Mouse (Mus musculus): Measurements from ENCODE around the gene Srgap3.
A peak's percentile ranks its signal among the peaks of the same experiment; 100 is the strongest.
"Not testable (repeated sequence)": the region's sequence is repeated elsewhere in the genome, so short reads cannot be mapped to it uniquely, and the experiment has no call there.

The Srgap3 gene

DNA sequence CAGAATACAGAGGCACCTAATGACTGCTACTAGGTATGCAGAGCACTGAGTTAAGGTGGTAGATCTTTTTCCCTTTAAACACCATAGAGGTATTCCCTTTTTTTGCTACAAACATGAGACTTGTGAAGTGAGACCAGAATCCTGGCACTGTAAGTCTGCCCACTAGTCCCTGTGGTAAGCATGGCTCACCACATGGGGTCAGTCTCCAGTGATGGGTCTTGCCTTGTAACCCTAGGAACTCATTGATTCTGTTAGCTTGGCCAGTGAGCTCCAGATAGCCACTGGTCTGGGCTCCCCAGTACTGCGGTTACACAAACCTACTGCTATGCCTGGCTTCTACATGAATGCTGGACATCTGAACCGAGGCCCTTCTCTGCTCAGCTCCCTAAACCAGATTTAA is 204.8 kb downstream of the Srgap3 start:
- no peak for DNase-seq (ENCODE audit: low spot score)

DNA sequence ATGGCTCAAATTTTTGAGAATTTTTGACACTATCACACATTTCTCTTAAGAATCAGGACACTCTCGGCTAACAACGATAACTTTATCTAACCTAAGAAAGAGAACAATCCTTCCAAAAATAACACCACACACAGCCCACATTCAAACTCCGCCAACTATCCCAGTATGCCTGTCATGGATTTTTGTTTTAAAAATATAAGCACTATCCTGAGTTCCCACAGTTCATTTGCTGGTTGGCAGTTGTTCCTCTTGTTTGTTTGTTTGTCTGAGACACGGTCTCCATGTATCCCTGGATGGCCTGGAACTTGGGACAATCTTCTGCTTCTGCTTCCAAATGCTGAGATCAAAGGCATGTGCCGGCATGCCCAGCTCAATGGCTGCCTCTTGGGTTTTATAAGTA is 205.3 kb downstream of the Srgap3 start:
- DNase-seq (ENCODE audit: low spot score): no peak

DNA sequence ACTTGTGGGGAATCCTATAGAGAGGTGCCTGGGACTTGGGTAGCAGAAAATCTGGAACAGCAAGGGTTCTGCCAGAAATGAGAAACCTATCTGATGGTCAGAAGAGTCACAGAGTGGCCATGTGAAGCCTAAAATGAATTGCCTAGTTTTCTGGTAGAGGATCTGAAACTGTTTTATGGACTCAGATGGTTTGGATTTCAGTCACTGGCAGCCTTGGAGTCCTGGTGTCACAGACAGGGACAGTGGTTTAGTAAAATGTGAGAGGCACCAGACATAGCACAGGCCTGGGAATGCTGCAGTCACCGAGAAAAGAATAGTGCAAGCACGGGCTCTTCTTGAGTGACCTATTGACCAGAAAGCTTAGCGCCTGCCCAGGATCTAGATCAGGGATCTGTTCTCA is 207.4 kb downstream of the Srgap3 start:
- no peak for DNase-seq (ENCODE audit: low spot score)

- DNase-seq (ENCODE audit: low spot score): no peak
These were observed 208.1 kb downstream of the Srgap3 start for GRCm38 (mm10) chr6:112738924-112739323.

- DNase-seq (ENCODE audit: low spot score): no peak
These were observed 210.6 kb downstream of the Srgap3 start for GRCm38 (mm10) chr6:112736471-112736870.

- DNase-seq (ENCODE audit: low spot score): no peak
These were observed 212.0 kb downstream of the Srgap3 start for GRCm38 (mm10) chr6:112735054-112735453.

GRCm38 (mm10) chr6:112733942-112734341 is 213.1 kb downstream of the Srgap3 start:
- DNase-seq (ENCODE audit: low spot score): no peak

GRCm38 (mm10) chr6:112732434-112732833 is 214.6 kb downstream of the Srgap3 start:
- DNase-seq (ENCODE audit: low spot score): no peak

DNA sequence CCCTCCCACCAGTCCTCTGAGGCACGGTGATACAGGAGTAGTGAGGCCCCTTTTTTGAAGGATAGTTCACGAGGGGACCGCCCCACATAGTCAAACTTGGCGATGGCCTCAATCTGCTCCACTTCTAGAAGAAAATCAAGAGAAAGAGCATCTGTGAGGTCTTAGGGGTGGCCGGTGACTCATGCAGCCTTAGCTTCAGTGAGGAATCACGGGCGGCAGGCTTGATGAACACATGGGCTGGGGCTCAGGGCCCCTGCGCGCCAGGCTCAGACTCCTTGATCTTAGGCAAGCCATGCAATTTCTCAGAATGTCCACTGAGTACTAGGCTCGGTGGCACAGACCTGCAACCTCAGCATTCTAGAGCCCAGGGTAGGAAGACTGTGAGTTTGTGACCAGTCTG is 215.7 kb downstream of the Srgap3 start:
- no peak for DNase-seq (ENCODE audit: low spot score)

DNA sequence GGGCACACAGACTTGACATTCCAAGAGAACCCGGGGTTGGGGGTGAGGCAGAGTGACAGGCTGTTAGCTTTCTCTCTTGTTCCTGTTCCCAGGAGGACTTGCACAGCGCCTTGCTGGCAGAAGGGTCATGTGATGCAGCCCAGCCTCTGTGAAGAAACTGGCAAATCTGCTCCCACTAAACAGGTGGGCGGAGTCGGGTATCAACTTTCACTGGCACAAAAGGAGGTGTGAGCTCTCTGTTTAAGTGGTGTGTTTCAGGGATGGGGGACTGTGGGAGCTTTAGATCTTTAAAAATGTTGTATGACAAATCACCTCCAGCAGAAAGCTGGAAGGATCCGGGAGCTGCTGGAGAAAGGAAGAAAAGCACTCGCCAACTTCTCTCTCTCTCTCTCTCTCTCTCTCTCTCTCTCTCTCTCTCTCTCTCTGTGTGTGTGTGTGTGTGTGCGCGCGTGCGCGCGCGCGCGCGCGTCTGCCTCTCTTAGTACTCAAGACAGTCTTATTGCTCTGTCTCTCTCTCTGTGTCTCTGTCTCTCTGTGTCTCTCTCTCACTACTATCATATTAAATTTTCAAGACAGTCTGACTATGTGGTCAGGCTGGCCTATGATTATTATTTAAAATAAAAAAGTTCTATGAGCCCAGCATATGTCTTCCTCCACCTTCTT is 218.2 kb downstream of the Srgap3 start:
- DNase-seq (ENCODE audit: low spot score): peak; percentile 54

- no peak for DNase-seq (ENCODE audit: low spot score)
These were observed 221.6 kb downstream of the Srgap3 start for GRCm38 (mm10) chr6:112725468-112725867.

- no peak for DNase-seq (ENCODE audit: low spot score)
These were observed 226.5 kb downstream of the Srgap3 start for GRCm38 (mm10) chr6:112720409-112721080.

GRCm38 (mm10) chr6:112719983-112720382 is 227.1 kb downstream of the Srgap3 start:
- DNase-seq (ENCODE audit: low spot score): no peak

DNA sequence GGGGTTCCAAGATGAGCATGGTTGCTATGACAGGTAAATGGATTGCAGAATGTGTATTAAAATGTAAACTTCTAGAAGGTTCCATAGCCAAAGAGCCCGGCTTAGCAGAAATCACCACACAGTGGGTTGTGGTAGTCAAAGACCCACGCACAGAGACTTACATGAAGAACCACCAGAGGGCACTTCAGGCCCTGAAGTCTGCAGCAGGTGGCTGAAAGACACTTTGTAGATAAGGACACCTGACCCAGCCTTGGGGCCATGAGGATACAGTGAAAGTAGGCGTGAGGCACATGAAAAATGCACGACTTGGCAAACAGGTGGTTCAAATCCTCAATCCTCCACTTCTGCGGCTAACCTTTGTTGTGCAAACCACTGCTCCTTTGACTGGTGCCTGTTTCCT is 229.9 kb downstream of the Srgap3 start:
- DNase-seq (ENCODE audit: low spot score): no peak

GRCm38 (mm10) chr6:112713951-112714350 is 233.1 kb downstream of the Srgap3 start:
- no peak for DNase-seq (ENCODE audit: low spot score)

GRCm38 (mm10) chr6:112702296-112702695 is 244.8 kb downstream of the Srgap3 start:
- DNase-seq (ENCODE audit: low spot score): not testable (repeated sequence)

DNA sequence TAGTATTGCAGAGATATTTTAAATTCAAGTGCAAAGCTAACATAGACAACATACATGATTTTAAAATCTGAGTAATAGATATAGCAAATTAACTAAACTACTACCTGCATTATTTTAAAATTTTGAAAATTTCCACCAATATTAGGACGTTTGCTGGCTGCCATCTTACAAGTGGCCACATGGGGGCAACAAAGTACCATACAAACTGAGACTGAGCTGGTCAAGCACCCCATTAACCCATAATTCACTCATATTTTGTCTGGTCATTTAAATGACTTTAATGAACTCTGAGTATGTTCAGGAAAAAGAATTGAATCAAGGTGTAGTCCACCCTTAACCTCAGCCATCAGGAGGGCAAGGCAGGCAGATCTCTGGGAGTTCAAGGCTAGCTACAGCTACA is 246.7 kb downstream of the Srgap3 start:
- DNase-seq (ENCODE audit: low spot score): peak; percentile 80

- no peak for DNase-seq (ENCODE audit: low spot score)
These were observed 248.0 kb downstream of the Srgap3 start for GRCm38 (mm10) chr6:112699115-112699514.

- DNase-seq (ENCODE audit: low spot score): peak; percentile 90
These were observed 250.8 kb downstream of the Srgap3 start, which contains the start of gene Rad18 for GRCm38 (mm10) chr6:112696056-112696950. Rad18 (minus strand) TSS chr6:112696686.

- no peak for DNase-seq (ENCODE audit: low spot score)
These were observed 252.6 kb downstream of the Srgap3 start for GRCm38 (mm10) chr6:112694492-112694891.

- no peak for DNase-seq (ENCODE audit: low spot score)
These were observed 255.5 kb downstream of the Srgap3 start for GRCm38 (mm10) chr6:112691523-112691922.

GRCm38 (mm10) chr6:112688033-112688432 is 259.0 kb downstream of the Srgap3 start:
- no peak for DNase-seq (ENCODE audit: low spot score)

DNA sequence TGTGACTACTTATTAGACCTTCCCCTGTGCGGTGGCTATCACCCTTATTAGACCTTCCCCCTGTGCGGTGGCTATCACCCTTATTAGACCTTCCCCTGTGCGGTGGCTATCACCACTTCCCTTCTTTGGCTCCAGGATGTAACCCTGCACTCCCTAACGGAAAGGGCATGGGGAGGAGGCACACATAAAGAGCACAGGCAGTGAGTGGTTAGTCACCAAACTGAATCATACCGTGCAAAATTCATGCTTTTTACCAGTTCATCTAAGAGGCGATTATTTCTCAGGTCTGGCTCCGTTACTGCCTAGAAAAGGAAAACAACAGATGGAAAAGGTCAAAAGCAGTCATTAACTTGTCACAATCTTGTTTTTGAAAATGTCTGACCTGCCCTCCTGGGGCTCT is 260.6 kb downstream of the Srgap3 start:
- no peak for DNase-seq (ENCODE audit: low spot score)
